Mouse (Mus musculus): Measurements from ENCODE around the gene Tldc1.

The Tldc1 gene

DNA sequence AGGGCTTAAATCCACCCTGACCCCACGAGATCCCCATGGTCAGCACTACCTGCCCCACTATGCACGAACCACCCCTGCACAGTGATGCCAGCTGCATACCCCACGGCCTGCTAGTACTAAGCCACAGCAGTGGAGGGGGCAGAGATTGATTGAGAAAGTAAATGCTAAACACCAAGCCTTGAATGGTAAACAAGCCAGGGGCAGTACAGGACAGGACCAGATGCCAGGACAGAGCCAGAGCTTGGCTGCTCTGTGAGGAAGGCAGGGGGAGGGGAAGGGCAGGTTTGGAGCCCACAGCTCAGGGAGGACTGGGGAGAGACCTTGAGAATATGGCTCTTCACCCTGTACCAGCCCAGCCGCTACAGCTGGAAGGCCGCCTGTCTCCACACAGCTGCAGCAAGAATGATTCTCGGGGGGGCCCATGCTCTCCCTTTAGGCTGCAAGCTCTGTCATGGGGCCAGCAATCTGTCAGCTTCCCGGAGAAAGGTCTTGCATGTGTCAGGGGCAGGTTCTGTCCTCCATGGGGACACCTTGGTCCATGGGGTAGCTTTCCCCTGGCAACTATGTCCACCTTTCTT is 1.5 kb downstream of the Tldc1 start:
- DNase-seq (ENCODE audit: low spot score), result no peak

DNA sequence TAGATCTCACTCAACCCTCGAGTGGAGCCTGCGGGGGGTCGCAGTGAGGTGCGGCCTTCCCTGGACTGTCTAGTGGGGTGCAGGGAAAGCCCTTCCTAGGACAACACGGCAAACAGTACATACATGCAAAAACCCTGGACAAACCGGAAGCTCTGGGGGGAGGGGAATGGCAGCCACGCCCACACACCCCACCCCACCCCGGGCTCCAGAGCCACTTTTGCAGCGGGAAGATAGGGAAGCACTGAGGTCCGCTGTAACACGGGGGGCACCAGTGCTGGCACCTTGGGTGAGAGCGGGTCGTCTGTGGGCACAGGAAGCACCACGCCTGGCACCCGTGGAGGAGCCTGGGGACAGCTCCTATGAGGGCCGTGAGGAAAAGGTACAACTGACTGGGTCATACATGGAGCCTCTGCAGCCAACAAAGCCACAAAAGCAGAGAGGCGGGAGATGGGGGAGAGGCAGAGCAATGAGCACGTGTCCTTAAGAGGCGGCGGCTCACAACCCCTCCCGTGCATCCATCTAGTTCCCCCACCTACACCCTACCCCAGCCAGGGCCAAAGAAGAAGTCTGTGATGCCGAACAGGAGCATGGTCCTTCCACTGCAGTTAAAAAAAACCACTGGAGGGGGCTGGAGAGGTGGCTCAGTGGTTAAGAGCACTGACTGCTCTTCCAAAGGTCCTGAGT is 12.3 kb downstream of the Tldc1 start:
- DNase-seq (ENCODE audit: low spot score), result no peak

DNA sequence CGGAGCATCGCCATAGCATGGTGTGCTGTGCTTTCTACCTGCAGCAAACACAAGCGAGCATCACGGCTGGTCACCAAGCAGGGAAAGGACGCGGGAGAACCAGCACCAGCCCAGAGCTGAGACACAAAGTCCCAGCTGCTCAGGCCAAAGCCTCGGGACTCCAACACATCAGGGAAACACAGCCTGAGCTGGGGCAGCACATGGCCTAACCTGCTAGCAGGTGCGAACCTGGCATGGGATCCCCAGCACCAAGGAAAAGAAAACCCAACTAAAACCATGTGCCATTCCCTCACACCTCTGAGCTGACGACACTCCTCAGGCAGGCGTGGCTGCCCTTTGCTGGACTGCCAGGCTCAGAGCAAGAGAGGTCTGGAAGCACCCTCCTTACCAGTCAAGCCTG is 12.9 kb downstream of the Tldc1 start:
- DNase-seq (ENCODE audit: low spot score), result no peak

DNA sequence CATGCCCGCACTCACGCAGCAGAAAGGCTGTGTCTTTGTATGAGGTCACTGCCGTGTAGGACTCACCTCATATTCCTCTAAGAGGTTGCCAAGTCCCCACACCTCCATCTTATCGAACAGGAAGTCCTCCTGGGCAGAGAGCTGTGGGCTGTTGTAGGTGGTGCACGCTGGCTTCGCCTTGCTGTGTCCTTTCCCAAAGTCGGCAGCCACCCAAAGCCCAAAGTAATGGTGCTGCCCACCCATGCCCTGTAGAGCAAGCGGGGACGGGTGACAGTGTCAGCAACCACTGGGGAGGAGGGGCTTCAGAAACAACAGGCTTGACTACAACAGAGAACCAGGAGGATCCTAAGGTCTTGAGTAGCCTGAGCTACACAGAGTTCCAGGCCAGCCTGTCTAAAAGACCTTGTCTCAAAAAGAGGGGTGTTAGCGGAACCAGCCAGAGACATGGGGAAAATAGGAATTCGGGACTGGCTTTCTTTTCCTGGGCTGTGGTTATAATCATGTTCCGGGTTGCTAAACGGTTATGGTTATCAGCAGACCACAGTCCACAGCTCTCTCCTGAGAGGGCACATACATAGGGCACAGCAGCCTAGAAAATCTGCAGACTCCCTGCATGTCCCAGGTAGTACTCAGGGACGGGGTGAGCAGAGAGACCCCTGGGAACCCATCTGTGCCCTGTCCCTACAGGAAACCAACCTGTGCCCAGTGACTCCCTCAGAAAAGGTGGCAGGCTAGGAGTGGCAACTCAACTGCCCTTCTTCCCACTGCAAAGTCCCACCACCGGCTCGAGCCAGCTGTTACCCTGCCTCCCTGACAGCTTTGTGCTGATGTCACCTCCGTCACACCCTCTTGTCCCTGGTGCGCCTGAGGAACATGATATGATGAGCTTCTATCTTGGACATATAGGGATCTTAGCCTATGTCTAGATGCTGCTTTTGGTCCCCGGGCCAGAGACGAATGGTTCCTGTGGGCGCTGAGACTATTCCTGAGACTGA is 15.7 kb downstream of the Tldc1 start:
- DNase-seq (ENCODE audit: low spot score), result no peak

DNA sequence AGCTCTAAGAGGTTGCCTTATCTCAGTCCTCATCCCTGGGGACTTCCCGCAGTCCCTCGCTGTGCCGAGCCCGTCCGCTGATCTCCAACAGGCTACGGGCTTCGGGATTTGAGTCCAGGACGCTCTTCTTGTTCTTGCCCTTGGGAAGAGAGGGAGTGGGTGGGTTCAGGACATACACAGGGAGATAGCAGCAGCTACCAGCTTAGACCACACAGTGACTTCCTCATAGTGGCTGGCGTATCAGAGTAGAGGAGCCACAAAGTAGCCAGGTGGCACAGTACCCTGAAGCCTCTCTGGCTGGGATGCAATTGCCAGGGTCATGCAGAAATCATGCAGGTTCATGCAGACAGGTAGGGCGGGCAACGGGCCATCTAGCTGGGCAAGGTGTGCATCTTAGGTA is 16.5 kb downstream of the Tldc1 start:
- no peak for DNase-seq (ENCODE audit: low spot score)

DNA sequence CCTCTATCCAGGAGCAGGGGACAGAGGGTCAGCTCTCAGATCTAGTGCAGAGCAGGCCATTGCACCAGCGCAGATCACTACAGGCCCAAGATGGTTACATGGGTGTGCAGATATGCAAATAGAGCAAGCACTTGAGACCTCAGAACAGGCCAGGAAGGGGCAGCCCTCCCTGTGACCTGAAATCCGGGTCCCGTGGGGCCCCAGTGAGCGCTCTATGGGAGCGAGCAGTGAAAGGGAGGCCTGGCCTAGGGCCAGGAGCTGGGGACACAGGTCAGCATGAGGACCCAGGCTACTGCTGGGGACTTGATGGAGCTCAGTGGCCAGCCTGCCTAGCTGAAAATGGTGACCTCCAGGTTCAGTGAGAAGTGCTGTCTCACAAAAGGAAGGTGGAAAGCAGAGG is 21.7 kb downstream of the Tldc1 start:
- DNase-seq (ENCODE audit: low spot score), result peak; percentile 11

DNA sequence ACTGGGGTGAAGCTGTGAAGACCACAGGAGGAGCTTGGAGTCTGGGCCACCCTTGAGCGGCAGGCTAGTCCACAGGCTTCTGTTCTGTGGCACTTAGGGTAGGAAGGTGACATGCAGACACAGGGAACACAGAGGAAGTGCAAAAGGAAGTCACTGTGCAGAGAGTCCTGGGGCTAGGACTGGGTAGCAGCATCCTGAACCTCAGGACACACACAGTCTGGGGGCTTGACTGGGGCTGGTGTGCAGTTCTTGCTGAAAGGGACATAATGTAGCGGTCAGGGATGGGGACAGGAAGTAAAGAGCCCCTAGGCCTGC is 22.1 kb downstream of the Tldc1 start:
- DNase-seq (ENCODE audit: low spot score), result no peak

DNA sequence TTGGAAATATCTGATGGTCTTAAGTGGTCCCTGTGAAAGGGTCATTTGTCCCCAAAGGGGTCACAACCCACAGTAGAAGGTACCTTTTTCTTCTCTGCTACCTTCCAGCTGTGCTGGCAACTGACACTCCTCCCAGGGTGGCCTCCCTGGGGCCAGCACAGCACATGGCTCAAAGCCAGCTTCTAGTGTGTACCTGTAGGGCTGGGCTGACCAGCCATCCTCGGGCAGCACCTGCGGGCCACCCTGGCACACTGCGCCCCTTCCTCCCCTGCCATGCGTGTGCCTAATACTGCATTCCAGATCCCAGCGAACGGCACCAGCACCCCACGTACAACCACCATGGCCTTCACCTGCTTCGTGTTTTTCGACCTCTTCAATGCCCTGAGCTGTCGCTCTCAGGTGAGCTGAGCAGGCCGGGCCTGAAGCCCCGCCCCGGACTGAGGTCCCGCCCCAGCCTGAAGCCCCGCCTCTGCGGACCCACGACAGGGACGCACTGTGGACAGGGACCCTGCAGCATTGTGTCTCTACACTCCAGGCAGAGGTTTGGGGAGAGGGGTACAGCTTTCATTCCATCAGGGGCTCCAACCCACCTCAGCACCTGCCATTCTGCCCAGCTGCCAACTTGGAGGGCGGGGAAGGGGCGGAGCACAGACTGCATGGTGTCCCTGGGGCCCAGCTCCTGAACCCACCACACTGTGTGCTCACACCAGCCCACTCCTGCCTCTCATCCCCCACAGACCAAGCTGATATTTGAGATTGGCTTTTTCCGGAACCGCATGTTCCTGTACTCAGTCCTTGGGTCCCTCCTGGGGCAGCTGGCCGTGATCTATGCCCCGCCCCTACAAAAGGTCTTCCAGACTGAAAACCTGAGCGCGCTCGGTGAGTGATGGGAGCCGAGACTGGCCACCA is 22.7 kb downstream of the Tldc1 start:
- peak; percentile 28 for DNase-seq (ENCODE audit: low spot score)

DNA sequence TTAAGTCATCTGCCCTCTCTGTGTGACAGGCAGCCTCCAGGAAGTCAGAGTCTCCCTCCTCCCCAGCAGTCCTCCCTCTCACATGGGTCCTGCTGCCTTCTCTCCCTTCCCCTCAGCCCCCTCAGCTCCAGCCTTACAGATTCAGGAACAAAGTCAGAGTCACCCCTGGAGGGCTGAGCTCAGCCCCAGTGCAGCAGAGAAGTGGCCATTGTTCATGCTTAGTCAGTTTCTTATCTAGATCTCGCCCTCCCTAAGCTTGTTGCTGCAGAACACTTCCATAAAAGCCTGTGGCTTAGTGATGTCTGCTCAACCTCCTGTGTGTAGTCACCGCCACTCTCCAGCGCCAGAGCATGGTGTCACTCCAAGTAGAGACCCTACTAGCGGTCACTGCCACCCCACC is 33.6 kb downstream of the Tldc1 start:
- no peak for DNase-seq (ENCODE audit: low spot score)

DNA sequence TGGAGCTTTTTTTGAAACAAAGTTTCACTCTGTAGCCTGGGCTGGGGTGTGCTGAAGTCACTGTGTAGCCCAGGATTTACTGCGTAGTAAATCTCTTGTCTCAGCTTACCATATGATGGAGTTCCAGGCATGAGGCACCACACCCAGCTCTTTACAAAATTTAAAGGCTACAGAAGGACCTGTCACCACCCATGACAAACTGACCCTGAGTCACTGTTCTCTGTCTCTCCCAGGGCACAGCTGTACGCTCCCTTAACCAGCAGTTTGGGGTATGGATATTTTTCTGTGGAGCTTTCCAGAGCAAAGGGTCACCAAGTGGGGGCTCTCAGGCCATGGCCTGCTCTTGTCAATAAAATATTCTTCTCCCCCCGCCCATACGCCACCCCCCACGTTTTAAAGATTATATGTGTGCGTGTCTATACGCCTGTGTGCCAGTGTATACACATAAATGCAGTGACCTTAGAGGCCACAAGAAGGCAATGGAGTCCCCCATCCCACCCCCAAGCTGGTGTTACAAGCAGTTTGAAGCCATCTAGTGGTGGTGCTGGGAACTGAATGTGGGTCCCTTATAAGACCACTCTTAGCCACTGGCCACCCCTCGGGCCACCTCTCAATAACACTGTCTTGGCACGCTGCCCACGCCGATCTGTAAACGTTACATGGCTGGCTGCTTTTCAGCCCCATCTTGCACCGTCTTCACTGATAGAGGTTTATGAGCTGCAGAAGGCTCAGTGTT is 34.8 kb downstream of the Tldc1 start:
- peak; percentile 85 for DNase-seq (ENCODE audit: low spot score)

DNA sequence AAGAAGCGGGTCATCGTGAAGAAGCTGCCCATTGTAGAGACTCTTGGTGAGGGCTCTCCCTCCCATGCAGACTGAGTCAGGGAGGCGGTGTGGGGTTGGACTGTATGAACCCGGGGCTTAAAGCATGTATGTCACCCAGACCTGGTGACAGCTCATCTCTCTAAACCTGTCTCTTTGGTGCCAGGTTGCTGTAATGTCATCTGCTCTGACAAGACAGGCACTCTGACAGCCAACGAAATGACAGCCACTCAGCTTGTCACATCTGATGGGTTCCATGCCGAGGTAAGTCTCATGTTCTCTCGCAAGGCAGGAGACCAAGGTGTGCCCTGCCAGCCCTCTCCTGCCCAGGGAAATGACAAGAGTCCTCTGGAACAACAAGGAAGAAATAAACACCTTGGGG is 35.8 kb downstream of the Tldc1 start:
- no peak for DNase-seq (ENCODE audit: low spot score)

DNA sequence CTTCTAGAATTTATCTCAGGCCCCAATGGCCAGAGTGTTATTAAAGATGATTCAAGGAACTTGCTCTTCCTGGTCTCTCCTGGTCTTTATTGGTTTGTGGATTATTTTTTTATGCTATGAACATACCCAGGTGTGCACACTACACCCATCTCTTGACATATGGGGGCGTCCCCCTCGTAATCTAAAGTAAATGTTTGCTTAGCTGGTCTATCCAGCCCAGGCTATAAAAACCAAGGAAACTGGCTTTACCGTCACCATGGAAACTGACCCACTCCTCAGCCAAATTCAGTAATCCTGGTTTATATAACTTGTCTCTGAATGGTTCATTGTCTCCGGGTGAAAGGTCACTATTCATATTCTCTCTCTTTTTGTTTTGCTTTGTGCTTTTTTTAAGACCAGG is 37.6 kb downstream of the Tldc1 start:
- DNase-seq (ENCODE audit: low spot score), result no peak

DNA sequence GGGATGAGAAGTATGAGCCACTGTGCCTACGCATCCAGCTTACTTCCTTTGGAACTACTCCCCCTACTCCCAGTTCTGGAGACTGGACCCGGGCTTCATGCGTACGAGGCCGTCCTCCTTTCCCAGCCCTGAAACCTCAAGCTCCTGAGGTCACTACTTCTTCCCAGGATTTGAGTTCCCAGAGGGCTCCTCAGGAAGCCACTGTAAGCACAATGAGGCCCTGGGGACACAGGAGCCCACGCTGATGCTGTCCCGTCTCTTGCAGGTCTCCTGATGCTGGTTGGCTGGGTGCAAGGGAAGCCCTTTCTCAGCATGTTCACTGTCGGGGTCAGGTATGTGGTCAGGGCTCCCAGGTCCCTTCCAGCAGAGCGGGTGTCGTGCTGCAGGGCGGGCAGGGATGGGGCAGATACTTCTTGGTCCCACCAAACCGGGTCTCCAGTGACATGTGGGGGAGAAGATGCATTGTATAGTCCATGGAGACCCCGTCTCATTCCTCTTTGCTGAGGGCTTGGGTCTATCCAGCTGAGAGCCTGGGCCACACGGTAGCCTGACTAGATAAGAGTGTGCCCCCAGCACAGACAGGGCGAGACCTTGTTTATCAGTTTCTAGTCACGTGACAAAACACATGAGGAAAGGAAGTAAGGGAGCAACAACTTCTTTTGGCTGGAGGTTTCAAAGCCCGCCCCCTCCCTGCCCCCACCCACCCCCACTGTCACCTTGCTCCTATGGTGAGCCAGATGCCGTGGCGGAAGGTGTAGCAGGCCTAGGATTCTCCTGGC is 39.9 kb downstream of the Tldc1 start:
- no peak for DNase-seq (ENCODE audit: low spot score)

DNA sequence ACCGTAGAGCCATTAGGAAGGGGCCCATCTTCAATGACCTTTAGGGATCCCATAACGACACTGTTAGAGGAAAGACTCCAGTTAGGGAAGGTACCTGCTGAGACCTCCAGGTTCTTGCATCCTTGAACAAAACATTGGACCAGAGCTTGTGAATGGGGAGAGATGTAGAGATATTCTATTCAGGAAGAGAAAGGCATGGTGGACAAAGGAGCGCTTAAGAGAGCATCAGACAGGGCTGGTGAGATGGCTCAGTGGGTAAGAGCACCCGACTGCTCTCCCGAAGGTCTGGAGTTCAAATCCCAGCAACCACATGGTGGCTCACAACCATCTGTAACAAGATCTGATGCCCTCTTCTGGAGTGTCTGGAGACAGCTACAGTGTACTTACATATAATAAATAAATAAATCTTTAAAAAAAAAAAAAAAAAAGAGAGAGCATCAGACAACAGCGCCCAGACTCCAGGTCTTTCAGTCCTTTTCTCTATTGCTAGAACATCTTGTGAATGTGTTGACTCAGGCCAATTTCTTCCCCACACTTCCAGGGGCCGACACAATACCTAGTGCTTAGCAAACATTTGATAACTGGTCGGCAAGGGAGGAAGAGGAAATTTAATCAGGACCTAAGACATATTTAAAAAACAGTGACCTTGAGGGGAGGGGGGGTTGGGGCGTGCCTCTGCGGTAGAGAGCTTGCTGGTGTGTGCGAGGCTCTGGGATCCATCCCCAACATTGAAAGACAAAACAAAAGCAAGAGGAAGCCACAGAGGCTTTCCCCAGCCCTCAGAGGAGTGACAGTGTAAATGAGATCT is 40.9 kb downstream of the Tldc1 start:
- DNase-seq (ENCODE audit: low spot score), result no peak

DNA sequence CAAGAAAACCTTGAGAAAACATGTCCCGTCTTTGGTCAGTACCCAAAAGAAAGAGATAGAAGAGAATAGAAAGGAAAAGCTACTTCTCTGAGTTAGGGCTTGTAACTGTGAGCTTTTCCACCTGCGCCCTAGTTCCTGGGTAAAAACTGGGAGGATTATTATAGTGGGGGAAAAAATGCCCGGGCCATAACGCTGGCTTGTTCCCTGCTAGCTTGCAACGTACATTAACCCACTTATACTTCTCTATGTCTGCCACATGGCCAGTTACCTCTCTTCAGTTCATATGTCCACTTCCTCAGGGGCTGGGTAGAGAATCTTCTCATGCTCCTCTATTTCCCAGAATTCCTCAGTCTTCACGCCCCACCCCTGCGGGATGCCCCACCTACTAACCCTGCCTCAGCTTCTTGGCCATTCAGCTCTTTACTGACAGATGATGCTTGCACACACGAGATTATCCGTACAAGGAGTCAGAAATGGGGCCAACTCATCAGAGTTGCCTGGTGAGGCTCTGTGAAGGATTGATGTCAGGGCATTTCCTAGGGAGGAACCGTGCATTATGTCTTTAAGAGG is 41.8 kb downstream of the Tldc1 start:
- DNase-seq (ENCODE audit: low spot score), result no peak

DNA sequence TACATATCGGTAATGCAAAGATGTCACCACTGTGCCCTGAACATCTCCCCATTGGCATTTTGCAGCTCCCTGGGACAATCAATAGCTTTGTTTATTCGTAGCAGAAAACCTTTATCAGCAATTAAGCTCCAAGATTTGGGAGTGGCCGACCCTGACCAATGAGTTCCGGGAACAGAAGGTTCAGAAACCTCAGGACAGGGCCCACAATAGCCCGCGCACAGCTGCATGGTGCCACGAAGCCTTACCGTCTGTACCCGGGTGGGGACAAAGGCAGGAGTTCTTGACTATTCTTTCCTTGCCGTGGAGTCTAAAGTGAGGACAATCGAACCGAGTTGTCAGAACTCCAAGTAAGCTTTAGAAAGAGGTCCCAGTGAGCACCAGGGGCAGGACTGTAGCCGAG is 46.1 kb downstream of the Tldc1 start:
- DNase-seq (ENCODE audit: low spot score), result no peak

DNA sequence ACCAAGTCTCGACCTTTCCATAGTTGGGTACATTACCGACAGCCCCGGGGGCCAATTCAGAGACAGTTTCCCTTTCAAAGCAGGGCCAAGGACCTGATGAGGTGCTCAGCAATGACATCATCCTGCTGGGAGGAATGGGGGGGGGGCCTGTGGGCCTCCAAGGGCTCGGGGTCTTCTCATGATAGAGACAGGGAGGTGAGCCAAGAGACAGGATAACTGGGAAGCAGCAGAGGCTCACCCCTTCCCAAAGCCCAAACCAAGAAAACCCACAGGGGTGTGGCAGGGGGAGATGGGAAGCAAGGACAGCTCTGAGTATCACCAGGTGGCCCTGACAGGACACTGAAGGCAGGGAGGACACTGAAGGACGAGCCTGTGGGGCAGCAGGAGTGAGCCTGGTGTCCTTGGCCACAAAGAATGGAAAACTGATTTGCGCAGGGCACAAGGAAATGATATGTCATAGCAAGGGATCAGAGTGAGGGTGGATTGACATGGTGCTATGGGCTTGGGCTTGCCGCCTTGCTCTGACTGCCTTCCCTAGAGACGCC is 49.8 kb downstream of the Tldc1 start:
- DNase-seq (ENCODE audit: low spot score), result no peak

DNA sequence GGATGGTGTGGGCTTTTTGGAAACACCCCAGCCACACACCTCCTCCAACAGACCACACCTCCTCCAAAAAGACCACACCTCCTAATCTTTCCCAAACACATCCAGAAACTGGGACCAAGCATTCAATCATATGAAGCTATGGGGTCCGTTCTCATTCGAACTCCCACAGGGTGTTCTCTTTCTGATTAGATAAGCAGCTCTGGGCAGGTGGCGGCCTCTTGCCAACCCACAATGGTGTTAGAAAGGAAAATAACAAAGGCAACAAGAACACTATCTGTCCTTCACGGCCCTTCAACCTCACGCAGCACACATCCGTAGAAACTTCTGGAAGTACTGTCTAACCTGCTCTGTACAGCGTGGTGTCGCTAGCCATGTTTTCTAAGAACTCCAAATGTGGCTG is 51.1 kb downstream of the Tldc1 start:
- no peak for DNase-seq (ENCODE audit: low spot score)

DNA sequence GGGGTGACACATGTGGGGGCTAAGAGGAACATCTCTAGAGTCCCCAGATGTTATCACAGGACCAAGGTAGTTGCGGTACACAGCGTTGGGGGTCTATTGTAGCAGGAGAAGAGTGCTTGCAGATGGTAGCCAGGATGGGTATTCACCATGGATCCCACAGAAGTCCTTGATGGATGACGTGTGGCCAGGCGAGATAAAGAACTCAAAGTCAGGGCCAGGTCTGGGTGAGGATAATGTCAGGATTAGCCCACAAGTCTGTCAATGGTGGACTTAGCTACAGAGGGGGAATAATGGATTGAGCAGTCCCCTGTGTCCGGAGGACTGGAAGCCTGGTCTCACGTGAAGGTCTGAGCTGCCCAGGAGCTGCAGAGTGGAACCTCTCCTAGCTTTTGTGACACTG is 53.6 kb downstream of the Tldc1 start:
- DNase-seq (ENCODE audit: low spot score), result no peak
